Mouse (Mus musculus): ENCODE measurements around the gene Mdk.

GRCm38 (mm10) chr2:91926949-91927348 lies 5.1 kb downstream of the Mdk start, which contains the start of gene Chrm4:
- TF ChIP-seq CTCF (IDR thresholded peaks at IDR 0.05; ENCODE audit: low read depth) (no peak), EP300 (IDR thresholded peaks at IDR 0.05; ENCODE audit: low read depth) (no peak)
